Mouse (Mus musculus): Measurements from ENCODE around the gene Trim13.
"Not testable (repeated sequence)": the region's sequence is repeated elsewhere in the genome, so short reads cannot be mapped to it uniquely, and the experiment has no call there.

Gene Trim13

GRCm38 (mm10) chr14:61597968-61598367, at the start of gene Trim13:
Trim13 (plus strand) TSS chr14:61598247.
- DNase-seq (ENCODE audit: inconsistent age in 2 of 2, low spot score in 1 of 2), result peak in 1 of 2 experiments; percentile 24

GRCm38 (mm10) chr14:61548614-61549013, 49.4 kb upstream of the Trim13 start:
- no peak for DNase-seq (ENCODE audit: inconsistent age in 2 of 2, low spot score in 1 of 2)

- no peak for DNase-seq (ENCODE audit: inconsistent age in 2 of 2, low spot score in 1 of 2)
Observed at GRCm38 (mm10) chr14:61555931-61556288, 42.1 kb upstream of the Trim13 start.

DNA sequence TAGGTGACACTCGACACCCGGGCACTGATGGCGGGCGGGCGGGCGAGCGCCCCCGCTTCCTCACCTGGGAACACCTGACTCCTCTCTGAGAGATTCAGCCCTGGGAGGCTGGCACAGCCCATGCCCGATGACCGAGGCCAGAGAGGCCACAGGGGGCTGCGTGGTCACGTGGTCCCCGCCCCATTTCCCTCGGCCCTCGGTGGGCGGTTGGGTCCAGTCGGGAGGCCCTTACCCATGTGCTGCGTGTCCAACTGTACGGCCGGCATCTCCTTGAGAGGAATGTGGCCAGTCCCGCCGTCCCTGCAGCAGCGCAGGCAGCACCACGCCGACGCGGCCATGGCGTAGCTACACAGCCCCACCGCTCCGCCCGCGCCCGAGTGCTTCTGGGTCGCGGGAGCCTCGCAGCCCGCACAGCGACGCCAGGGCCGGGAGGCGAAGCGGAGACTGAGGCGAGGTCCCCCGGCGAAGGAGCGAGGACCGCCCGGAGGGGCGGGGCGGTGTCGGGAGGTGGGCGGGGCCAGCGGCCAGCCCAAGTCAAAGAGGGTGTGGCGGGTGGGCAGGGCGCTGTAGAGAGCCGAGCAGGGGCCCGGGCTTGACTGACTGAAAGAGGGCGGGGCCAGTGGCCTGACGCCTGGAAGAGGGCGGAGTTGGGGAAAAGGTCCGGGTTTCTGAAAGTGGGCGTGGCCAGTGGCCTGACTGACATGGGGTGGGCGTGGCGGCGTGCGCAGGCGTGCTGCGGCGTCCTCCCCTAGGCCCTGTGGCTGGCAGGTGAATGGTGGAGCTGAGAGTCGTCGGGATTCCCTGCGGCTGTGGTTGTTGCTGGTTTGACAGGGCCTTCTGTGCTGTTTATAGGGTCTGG, 41.5 kb upstream of the Trim13 start, which contains the start of gene Spryd7:
Gene Spryd7 (minus strand): TSS at position 598 of the 859 bp plus-strand sequence.
- DNase-seq (ENCODE audit: inconsistent age in 2 of 2, low spot score in 1 of 2), result peak; percentile 99

DNA sequence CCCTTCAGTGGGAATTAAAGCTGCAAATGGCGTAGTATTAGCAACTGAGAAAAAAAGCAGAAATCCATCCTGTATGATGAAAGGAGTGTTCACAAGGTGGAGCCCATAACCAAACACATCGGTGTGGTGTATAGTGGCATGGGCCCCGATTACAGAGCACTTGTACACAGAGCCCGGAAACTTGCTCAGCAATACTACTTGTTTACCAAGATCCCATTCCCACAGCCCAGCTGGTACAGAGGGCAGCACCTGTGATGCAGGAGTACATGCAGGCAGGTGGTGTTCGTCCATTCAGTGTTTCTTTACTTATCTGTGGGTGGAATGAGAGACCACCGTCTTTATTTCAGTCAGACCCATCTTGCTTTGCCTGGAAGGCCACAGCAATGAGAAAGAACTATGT, 39.1 kb upstream of the Trim13 start:
- DNase-seq (ENCODE audit: inconsistent age in 2 of 2, low spot score in 1 of 2), result no peak

DNA sequence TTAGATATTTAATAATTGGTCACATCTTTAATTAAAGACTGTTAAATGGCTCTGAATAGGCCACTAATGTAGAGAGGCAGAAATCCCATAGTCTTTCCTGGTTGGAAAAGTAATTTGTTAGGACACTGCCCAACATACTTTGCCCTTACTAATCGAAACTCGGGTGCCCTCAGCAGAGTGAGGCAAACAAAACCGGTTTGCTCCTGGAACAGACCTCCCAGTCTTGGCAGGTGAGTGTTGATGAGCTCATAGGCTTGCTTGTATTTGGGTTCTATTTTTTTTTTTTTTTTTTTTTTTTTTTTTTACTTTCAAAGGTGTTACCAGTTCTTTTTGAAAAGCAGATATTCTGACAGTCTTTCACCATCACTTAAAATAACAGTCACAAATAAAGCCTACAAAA, 38.2 kb upstream of the Trim13 start:
- DNase-seq (ENCODE audit: inconsistent age in 2 of 2, low spot score in 1 of 2), result no peak

GRCm38 (mm10) chr14:61566211-61566610, 31.8 kb upstream of the Trim13 start:
- DNase-seq (ENCODE audit: inconsistent age in 2 of 2, low spot score in 1 of 2), result peak in 1 of 2 experiments; percentile 11

DNA sequence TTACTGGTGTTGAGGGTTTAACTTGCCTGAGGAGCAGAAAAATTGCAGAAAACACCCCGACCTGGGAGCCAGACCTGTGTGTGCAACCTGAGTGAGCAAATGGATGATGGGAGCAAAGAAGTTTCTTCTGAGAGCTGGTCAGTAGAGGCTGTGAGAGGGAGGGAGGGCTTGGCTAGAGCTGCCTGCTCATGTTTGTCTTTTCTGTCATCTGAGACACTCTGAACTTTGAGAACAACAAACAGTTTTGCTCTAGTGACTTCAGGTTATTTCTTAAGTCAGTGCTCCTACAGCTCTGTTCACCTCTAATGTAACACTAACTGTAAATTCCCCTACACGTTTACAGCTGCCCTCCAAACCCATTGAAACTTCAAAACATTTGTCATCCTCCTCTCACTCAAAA, 28.7 kb upstream of the Trim13 start:
- DNase-seq (ENCODE audit: inconsistent age in 2 of 2, low spot score in 1 of 2), result peak in 1 of 2 experiments; percentile 10

- DNase-seq (ENCODE audit: inconsistent age in 2 of 2, low spot score in 1 of 2), result peak; percentile 84 to 94
Observed at GRCm38 (mm10) chr14:61571366-61571765, 26.7 kb upstream of the Trim13 start.

DNA sequence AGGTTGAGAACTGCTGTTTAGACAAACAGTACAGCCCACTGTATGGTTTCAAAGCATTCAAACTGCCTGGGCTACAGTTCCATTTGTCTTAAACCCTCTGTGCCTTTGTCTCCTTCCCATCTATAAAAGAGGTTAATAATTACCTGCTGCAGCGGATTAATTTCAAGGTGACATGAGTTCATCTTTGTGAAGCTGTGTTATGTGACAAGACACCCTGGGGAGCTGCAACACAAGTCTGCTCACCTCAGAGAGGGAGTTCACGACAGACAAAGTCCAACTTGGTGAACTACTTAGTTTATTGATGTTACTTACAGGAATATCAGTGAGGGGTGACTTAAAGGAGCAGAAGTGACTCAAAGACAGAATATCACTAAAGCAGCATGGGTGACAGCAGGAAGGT, 25.9 kb upstream of the Trim13 start:
- peak in 1 of 2 experiments; percentile 20 for DNase-seq (ENCODE audit: inconsistent age in 2 of 2, low spot score in 1 of 2)

DNA sequence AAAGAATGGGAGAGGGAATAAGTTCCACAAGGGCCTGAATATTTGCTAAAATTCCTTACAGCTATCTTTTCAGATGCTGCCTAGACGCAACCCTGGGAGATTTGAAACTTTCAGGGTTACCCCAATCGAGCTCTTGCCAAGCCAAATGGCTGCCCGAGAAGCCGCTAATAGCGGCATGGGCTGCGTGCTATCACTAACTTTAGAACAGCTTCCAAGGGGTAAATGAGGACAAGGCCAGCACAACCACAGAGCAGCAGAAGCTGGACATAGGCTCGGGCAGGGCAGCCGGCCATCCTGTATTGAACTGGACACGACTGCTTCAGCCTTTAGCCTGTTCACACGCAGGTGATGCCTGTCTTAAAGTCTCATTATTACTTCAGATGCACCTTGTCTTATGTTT, 23.0 kb upstream of the Trim13 start:
- DNase-seq (ENCODE audit: inconsistent age in 2 of 2, low spot score in 1 of 2), result peak; percentile 53 to 80

- peak in 1 of 2 experiments; percentile 66 for DNase-seq (ENCODE audit: inconsistent age in 2 of 2, low spot score in 1 of 2)
Observed at GRCm38 (mm10) chr14:61575941-61576340, 22.1 kb upstream of the Trim13 start.

DNA sequence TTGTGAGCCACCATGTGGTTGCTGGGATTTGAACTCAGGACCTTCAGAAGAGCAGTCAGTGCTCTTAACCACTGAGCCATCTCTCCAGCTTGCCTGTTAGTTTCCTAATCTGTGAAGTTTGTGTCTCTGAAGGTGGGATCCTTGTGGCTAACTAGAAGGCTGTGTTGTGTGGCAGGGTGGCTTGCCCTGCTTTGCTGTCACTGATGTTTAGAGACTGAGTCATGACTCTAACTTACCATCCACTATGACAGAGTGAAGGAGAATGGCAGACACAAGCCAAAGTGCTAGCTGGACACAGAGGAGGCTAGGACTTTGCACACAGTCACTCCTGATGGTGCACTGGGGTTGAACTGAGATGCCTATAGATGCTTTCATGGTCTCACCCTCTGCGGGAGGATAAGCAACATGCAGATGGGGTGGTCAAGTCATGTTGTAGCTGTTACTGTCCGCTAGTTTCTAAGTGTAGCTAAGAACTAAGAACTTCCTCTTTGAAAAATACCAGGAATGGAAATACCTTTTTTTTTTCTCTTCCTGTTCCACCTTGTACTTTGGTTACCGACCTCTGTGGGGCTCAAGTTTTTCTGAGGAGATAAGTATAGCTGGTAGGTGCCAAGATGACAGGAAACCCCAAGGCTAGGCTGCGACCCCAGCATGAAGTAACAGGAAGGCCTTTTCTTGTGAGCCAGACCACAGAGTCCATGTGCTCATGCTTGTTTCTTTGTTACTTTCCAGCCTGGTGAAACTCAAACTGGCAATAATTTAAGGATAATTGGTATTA, 8.6 kb upstream of the Trim13 start:
- peak in 1 of 2 experiments; percentile 16 for DNase-seq (ENCODE audit: inconsistent age in 2 of 2, low spot score in 1 of 2)

DNA sequence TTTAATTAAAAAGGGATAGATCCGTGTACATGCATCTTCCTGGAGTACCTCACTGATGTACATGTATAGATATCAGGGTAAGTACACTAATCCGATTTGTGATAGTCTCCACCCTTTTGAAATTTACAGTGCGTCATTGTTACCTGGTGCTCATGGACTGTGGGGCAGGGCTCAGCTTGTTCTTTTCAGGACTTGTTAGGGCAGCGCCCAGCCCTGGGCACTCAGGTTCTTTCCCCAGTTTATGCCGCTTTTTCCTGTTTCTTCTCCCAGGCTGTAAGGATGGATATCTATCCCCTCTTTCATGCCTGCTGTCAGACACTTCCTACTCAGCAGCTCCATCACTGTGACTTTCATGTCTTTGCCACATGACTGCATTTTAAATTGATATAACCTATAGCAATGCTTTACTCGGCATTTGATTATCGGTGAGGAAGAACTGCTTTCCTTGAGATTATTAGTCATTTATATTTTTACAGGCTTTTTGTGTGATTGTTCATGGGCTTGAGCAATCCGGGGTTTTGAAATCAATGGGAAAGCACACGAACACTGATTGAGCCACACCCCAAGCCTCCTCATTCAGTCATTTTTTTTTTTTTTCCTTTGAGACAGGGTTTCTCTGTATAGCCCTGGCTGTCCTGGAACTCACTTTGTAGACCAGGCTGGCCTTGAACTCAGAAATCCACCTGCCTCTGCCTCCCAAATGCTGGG, 1.2 kb upstream of the Trim13 start:
- DNase-seq (ENCODE audit: inconsistent age in 2 of 2, low spot score in 1 of 2), result peak in 1 of 2 experiments; percentile 67

- DNase-seq (ENCODE audit: inconsistent age in 2 of 2, low spot score in 1 of 2), result peak; percentile 94 to 97
Observed at GRCm38 (mm10) chr14:61599057-61599806, 1.2 kb downstream of the Trim13 start.

DNA sequence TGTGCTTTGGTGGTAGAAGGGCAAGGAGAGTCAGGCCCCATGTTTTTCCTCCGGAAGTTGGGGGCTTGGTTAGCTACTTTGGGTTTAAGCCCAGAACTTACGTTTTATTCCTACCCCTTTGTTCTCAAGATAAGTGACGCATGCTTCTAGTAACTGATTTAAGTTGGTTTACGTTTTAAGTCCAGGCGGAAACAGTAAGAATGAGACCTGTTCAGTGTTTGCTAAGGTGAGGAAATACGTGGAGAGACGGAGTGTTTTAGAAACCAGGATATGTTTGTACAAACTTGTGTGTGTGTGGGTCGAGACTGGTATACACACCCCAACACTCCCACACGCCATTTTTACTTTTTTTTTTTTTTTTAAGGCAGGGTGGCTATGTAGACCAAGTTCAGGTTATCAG, 3.3 kb downstream of the Trim13 start:
- no peak for DNase-seq (ENCODE audit: inconsistent age in 2 of 2, low spot score in 1 of 2)

GRCm38 (mm10) chr14:61603069-61603755, 5.2 kb downstream of the Trim13 start:
- DNase-seq (ENCODE audit: inconsistent age in 2 of 2, low spot score in 1 of 2), result peak in 1 of 2 experiments; percentile 16

GRCm38 (mm10) chr14:61604081-61604480, 6.0 kb downstream of the Trim13 start:
- DNase-seq (ENCODE audit: inconsistent age in 2 of 2, low spot score in 1 of 2), result no peak

GRCm38 (mm10) chr14:61606088-61606487, 8.0 kb downstream of the Trim13 start:
- not testable (repeated sequence) for DNase-seq (ENCODE audit: inconsistent age in 2 of 2, low spot score in 1 of 2)

GRCm38 (mm10) chr14:61607157-61607556, 9.1 kb downstream of the Trim13 start, which contains the start of gene Kcnrg:
Kcnrg (plus strand) TSS chr14:61607457.
- peak in 1 of 2 experiments; percentile 14 for DNase-seq (ENCODE audit: inconsistent age in 2 of 2, low spot score in 1 of 2)
